Mouse (Mus musculus) midbrain, embryonic 15.5 days (tissue): ENCODE results near the gene Snx15. TPM values are rescaled to one million over a fixed set of nuclear protein-coding genes. Genes with fewer than 3 reads are reported as not detected.
"Not testable (repeated sequence)": the region's sequence is repeated elsewhere in the genome, so short reads cannot be mapped to it uniquely, and the experiment has no call there.

Experiments used
- ATAC-seq: fragments of 200-750 bp; cut with Nextera tagmentation; replicated peaks from 2 replicates; pipeline ENCODE4 v1.8.0; 2017; ENCODE audit warnings: moderate TSS enrichment
- H3K27ac ChIP-seq: fragments of 300-500 bp; sonication (generic); 2 replicates; pipeline ENCODE4 v1.5.1; 2015; ENCODE audit warnings: mild to moderate bottlenecking, inconsistent platforms
- H3K27me3 ChIP-seq: fragments of 300-500 bp; sonication (generic); replicated peaks from 2 replicates; pipeline ENCODE4 v1.6.1; 2015; ENCODE audit warnings: inconsistent platforms
- H3K36me3 ChIP-seq: fragments of 300-500 bp; sonication (generic); replicated peaks from 2 replicates; pipeline ENCODE4 v1.6.1; 2015; ENCODE audit warnings: inconsistent platforms
- H3K4me1 ChIP-seq: fragments of 300-500 bp; sonication (generic); 2 replicates; pipeline ENCODE4 v1.6.1; 2015; ENCODE audit warnings: inconsistent platforms
- H3K4me2 ChIP-seq: fragments of 300-500 bp; sonication (generic); 2 replicates; pipeline ENCODE4 v1.6.1; 2015; ENCODE audit warnings: inconsistent platforms, mild to moderate bottlenecking, moderate library complexity
- H3K4me3 ChIP-seq: fragments of 300-500 bp; sonication (generic); 2 replicates; pipeline ENCODE4 v1.5.1; 2015; ENCODE audit warnings: mild to moderate bottlenecking, inconsistent platforms
- H3K9ac ChIP-seq: fragments of 300-500 bp; sonication (generic); 2 replicates; pipeline ENCODE4 v1.6.1; 2015; ENCODE audit warnings: mild to moderate bottlenecking, inconsistent platforms
- H3K9me3 ChIP-seq: fragments of 300-500 bp; sonication (generic); 2 replicates; pipeline ENCODE4 v1.6.1; 2016; ENCODE audit warnings: inconsistent platforms
- WGBS: fragments of 180-500 bp; shearing (Covaris S2); methylation state at CpG from one replicate; pipeline ENCODE4 v1.1.7; 2015; ENCODE audit warnings: mixed read lengths; 5-methylcytosine and 5-hydroxymethylcytosine counted together
- polyA plus RNA-seq: library from polyadenylated mRNA; unstranded; fragments of >200 nt; fragmentation: Nextera tagmentation; extraction: Ambion mirVana; gene quantifications from 2 replicates; pipeline ENCODE4 v1.2.1, GENCODE M21; 2015

Gene Snx15
- polyA plus RNA-seq, 1 experiment from 2014 or later: 59.1 TPM

DNA sequence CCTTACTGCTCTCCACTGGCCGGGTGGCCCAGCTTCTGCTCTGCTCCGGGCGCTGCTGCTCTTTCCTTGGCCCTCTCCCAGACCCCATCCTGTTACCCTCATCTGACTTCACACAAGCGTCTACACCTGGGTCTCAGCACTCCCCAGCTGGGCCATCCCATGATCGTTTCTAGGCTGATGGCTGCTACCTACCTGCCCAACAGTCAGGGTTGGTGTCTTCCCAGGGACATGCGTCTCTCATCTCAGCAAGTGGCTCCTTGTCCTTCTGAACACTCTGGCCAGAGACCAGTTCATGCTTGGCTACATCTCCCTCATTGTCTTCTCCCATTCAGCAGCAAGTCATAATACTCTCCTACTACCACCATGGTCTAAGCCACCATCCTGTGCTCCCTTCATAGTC lies 11.6 kb upstream of the Snx15 start:
- H3K9ac ChIP-seq: peak overlapping the region; percentile 85
- H3K9me3 ChIP-seq: no peaks in the 10 kb centered on the region
- peaks cover 14% of the 10 kb centered on the region for H3K4me1 ChIP-seq
- H3K27ac ChIP-seq: peak overlapping the region; percentile 99
- ATAC-seq: no peak
- H3K4me3 ChIP-seq: peak overlapping the region; percentile 68
- no peaks in the 10 kb centered on the region for H3K27me3 ChIP-seq
- peaks cover 12% of the 10 kb centered on the region; the same call in 1 of the 2 replicates for H3K36me3 ChIP-seq
- H3K4me2 ChIP-seq: peak overlapping the region; percentile 80
- WGBS: 96% methylated on average over 6 of the region's 6 CpGs

GRCm38 (mm10) chr19:6136397-6136796 lies 8.3 kb upstream of the Snx15 start:
- Histone ChIP-seq H3K4me2 (no peak overlapping the region), H3K9me3 (no peaks in the 10 kb centered on the region), H3K9ac (no peak overlapping the region), H3K27me3 (no peaks in the 10 kb centered on the region), H3K36me3 (peaks cover 12% of the 10 kb centered on the region; the same call in 1 of the 2 replicates), H3K4me3 (no peak overlapping the region), H3K4me1 (peaks cover 10% of the 10 kb centered on the region), H3K27ac (no peak overlapping the region)
- 75% methylated on average over 3 of the region's 3 CpGs for WGBS
- ATAC-seq: no peak

DNA sequence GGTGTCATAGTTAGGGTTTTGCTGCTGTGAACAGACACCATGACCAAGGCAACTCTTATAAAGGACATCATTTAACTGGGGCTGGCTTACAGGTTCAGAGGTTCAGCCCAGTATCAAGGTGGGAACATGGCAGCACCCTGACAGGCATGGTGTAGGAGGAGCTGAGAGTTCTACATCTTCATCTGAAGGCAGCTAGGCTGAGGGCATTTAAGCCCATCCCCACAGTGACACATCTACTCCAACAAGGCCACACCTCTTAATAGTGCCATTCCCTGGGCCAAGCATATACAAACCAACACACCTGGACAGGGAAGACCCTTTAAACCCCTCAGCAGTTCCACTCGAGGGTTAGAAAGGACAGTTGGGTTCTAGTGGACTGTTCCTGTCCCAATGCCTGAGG lies 5.1 kb upstream of the Snx15 start:
- H3K4me1 ChIP-seq, H3K4me2 ChIP-seq, H3K4me3 ChIP-seq, H3K9ac ChIP-seq, H3K9me3 ChIP-seq, H3K27me3 ChIP-seq, H3K27ac ChIP-seq, ATAC-seq: not testable (repeated sequence)
- H3K36me3 ChIP-seq: peaks cover 12% of the 10 kb centered on the region; the same call in 1 of the 2 replicates
- WGBS: 37% methylated on average over 1 of the region's 1 CpGs

GRCm38 (mm10) chr19:6132171-6132827 lies 4.2 kb upstream of the Snx15 start:
- 89% methylated on average over 7 of the region's 7 CpGs for WGBS

GRCm38 (mm10) chr19:6130414-6131128 lies 2.5 kb upstream of the Snx15 start:
- H3K4me3 ChIP-seq, ATAC-seq, H3K4me2 ChIP-seq, H3K27me3 ChIP-seq, H3K36me3 ChIP-seq, H3K9me3 ChIP-seq, H3K27ac ChIP-seq, H3K9ac ChIP-seq: not testable (repeated sequence)
- WGBS: 81% methylated on average over 7 of the region's 7 CpGs
- peaks cover 12% of the 10 kb centered on the region for H3K4me1 ChIP-seq

More at GRCm38 (mm10) chr19:6132171-6132827, 4.2 kb upstream of the Snx15 start:
- peaks cover 8% of the 10 kb centered on the region for H3K4me1 ChIP-seq
- no peaks in the 10 kb centered on the region for H3K27me3 ChIP-seq
- no peak for ATAC-seq
- no peaks in the 10 kb centered on the region for H3K9me3 ChIP-seq
- H3K4me3 ChIP-seq: no peak overlapping the region
- H3K9ac ChIP-seq: no peak overlapping the region
- H3K36me3 ChIP-seq: peaks cover 11% of the 10 kb centered on the region; the same call in 1 of the 2 replicates
- no peak overlapping the region for H3K27ac ChIP-seq
- H3K4me2 ChIP-seq: no peak overlapping the region

- ATAC-seq: no peak
- WGBS: 73% methylated on average over 10 of the region's 10 CpGs
These were observed 1.1 kb downstream of the Snx15 start for GRCm38 (mm10) chr19:6126789-6127580.

DNA sequence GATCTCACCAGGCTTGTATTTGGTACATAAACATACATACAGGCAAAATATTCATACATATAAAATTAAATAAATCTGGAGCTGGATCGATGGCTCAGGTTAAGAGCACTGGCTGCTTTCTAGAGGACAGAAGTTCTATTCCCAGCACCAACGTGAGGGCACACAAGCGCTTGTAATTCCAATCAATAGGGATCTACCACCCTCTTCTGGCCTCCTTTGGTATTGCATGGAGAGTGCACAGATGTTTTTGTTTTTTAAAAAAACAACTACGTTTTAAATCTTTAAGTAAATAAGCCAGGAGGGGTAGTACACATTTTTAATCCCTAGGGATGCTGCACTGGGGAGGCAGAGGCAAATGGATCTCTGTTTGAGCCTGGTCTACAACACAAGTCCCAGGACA lies 1.8 kb downstream of the Snx15 start:
- no peak overlapping the region for H3K27ac ChIP-seq
- WGBS: 24% methylated on average over 4 of the region's 4 CpGs
- H3K9ac ChIP-seq: no peak overlapping the region
- H3K36me3 ChIP-seq: no peaks in the 10 kb centered on the region
- no peak overlapping the region for H3K4me2 ChIP-seq
- H3K4me1 ChIP-seq: peaks cover 12% of the 10 kb centered on the region
- H3K4me3 ChIP-seq: no peak overlapping the region
- no peak for ATAC-seq
- no peaks in the 10 kb centered on the region for H3K27me3 ChIP-seq
- no peaks in the 10 kb centered on the region for H3K9me3 ChIP-seq

More at GRCm38 (mm10) chr19:6126789-6127580, 1.1 kb downstream of the Snx15 start:
- peaks cover 12% of the 10 kb centered on the region for H3K4me1 ChIP-seq
- H3K4me3 ChIP-seq: peak overlapping the region; percentile 55
- H3K27ac ChIP-seq: peak overlapping the region; percentile 93
- H3K9ac ChIP-seq: 0 out of 2 replicates have a peak overlapping the region, but pooled peaks have one; percentile 67
- H3K9me3 ChIP-seq: no peaks in the 10 kb centered on the region
- H3K4me2 ChIP-seq: peak overlapping the region; percentile 56
- H3K27me3 ChIP-seq: no peaks in the 10 kb centered on the region
- H3K36me3 ChIP-seq: no peaks in the 10 kb centered on the region

DNA sequence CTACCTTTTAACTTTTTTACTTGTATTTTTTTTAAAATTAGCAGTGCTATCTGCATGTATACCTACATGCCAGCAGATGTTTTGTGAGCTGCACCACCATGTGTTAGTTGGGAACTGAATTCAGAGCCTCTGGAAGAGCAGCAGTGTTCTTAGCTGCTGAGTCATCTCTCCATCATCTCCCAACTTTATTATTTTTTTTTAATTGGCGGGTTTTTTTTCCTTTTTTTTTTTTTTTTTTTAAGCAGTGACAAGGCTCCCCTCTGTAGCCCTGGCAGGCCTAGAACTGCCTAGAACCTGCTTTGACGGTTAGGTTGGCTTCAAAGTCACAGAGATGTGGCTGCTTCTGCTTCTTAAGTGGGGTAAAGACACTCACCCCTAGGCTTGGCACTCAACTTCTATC lies 3.2 kb downstream of the Snx15 start:
- WGBS: 72% methylated on average over 2 of the region's 2 CpGs
- ATAC-seq: no peak
- H3K4me2 ChIP-seq: no peak overlapping the region

DNA sequence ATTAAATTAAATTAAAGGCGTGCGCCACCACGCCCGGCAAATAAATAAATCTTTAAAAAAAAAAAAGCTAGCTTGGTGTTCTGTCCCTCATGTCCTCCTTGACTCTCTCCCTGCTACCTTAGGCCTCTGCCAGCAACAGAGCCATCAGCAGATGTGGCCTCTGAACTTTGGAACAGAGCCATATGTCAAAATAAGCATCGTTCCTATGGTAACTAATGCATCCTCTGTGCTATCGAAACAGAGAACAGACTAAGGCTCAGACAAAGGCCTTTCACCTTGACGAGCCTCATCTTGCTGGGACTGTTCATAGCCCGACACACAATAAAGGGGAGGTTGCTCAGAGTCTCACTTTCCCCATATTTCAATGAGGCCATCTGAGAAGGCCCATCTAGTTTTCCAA lies 4.8 kb downstream of the Snx15 start:
- Histone ChIP-seq H3K4me1 (peaks cover 20% of the 10 kb centered on the region), H3K4me3 (no peak overlapping the region), H3K9ac (no peak overlapping the region), H3K4me2 (no peak overlapping the region), H3K36me3 (no peaks in the 10 kb centered on the region; the same call in 1 of the 2 replicates), H3K27me3 (no peaks in the 10 kb centered on the region), H3K27ac (no peak overlapping the region), H3K9me3 (no peaks in the 10 kb centered on the region)
- 75% methylated on average over 8 of the region's 8 CpGs for WGBS
- ATAC-seq: no peak

More for the DNA sequence above, 3.2 kb downstream of the Snx15 start:
- no peak overlapping the region for H3K4me3 ChIP-seq
- no peaks in the 10 kb centered on the region for H3K9me3 ChIP-seq
- H3K36me3 ChIP-seq: no peaks in the 10 kb centered on the region; the same call in 1 of the 2 replicates
- peaks cover 13% of the 10 kb centered on the region for H3K4me1 ChIP-seq
- no peak overlapping the region for H3K9ac ChIP-seq
- H3K27ac ChIP-seq: no peak overlapping the region
- no peaks in the 10 kb centered on the region for H3K27me3 ChIP-seq

- ATAC-seq: no peak
- Histone ChIP-seq H3K27ac (no peak overlapping the region), H3K4me3 (no peak overlapping the region), H3K4me1 (peaks cover 27% of the 10 kb centered on the region), H3K4me2 (no peak overlapping the region), H3K27me3 (no peaks in the 10 kb centered on the region), H3K9me3 (no peaks in the 10 kb centered on the region), H3K36me3 (no peaks in the 10 kb centered on the region; the same call in 1 of the 2 replicates), H3K9ac (no peak overlapping the region)
- WGBS: 32% methylated on average over 19 of the region's 19 CpGs
These were observed 6.3 kb downstream of the Snx15 start for GRCm38 (mm10) chr19:6121761-6122160.

DNA sequence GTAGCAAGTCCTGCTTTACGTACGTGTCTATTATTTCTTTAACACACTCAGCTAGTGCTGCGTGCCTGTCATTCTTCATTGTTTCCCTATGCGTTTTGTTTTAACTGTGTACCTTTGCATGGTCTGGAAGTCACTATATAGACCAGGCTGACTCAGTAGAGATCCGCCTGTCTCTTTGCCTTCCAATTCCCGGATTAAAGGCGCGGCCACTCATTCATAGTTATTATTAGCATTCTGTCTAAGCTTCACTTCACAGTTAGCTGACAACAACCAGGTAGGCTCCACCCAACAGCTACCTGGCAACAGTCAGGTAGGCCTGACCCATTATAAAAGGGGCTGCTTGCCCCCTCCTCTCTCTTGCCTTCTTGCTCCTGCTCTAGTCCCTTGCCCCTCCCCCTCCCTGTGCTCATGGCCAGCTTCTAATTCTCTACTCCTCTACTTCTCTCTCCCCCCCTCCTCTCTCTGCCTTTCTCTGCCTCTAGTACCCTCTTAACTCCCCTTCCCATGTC lies 9.4 kb downstream of the Snx15 start:
- Histone ChIP-seq H3K4me3 (peak overlapping the region; percentile 71), H3K36me3 (peaks cover 16% of the 10 kb centered on the region), H3K27ac (peak overlapping the region; percentile 93), H3K9me3 (no peaks in the 10 kb centered on the region), H3K4me1 (peaks cover 29% of the 10 kb centered on the region), H3K4me2 (peak overlapping the region; percentile 94), H3K9ac (peak overlapping the region; percentile 75), H3K27me3 (no peaks in the 10 kb centered on the region)
- 2% methylated on average over 8 of the region's 8 CpGs for WGBS
- peak; percentile 61 for ATAC-seq
